Mouse (Mus musculus) G1E (cell line): ENCODE measurements at regions not wholly inside any gene's neighbourhood (a gene's known extent, or its start where the extent isn't known, plus 50 kb on each side); places are given as distances from the start of the nearest gene placed in this dataset.

ENCODE experiments used
- ATAC-seq: 2 replicates; pipeline ENCODE4 v1.8.0; 2016; ENCODE audit warnings: mild to moderate bottlenecking; ENCODE audit not compliant: insufficient number of reproducible peaks, poor library complexity, low FRiP score, severe bottlenecking; ENCODE audit errors: extremely low read depth
- DNase-seq: peaks from one replicate; pipeline ENCODE4 v3.0.0; 2012; ENCODE audit warnings: low spot score
- H3K27me3 ChIP-seq: 2 replicates; pipeline ENCODE4 v1.6.1; 2012; ENCODE audit warnings: mild to moderate bottlenecking, low read length, inconsistent platforms; ENCODE audit not compliant: insufficient read depth
- H3K36me3 ChIP-seq: replicated peaks from 2 replicates; pipeline ENCODE3; 2012; ENCODE audit warnings: mild to moderate bottlenecking, inconsistent platforms
- H3K4me1 ChIP-seq: 2 replicates; pipeline ENCODE4 v1.6.1; 2012; ENCODE audit warnings: low read depth, low read length, inconsistent platforms, mixed read lengths; ENCODE audit not compliant: insufficient read depth
- H3K4me3 ChIP-seq: 2 replicates; pipeline ENCODE4 v1.5.1; 2012; ENCODE audit warnings: low read depth, mild to moderate bottlenecking, inconsistent platforms, low read length, moderate library complexity, mixed read lengths
- H3K9me3 ChIP-seq: replicated peaks from 2 replicates; pipeline ENCODE4 v1.6.1; 2012; ENCODE audit warnings: inconsistent platforms
- CTCF ChIP-seq: IDR thresholded peaks from 2 replicates; pipeline ENCODE4 v1.5.1; 2012; ENCODE audit warnings: low read depth, low read length, inconsistent platforms, mixed read lengths
- GATA1 ChIP-seq: IDR thresholded peaks from 2 replicates; pipeline ENCODE4 v1.6.1; 2012; ENCODE audit warnings: borderline replicate concordance, low read length, inconsistent platforms, mixed read lengths
- GATA2 ChIP-seq: IDR thresholded peaks from 2 replicates; pipeline ENCODE4 v1.6.1; 2012; ENCODE audit warnings: low read depth, low read length, inconsistent platforms, borderline replicate concordance
- POLR2AphosphoS5 ChIP-seq: IDR thresholded peaks from 2 replicates; pipeline ENCODE4 v1.6.1; 2012; ENCODE audit warnings: low read depth, low read length, inconsistent platforms; ENCODE audit not compliant: insufficient replicate concordance
- TAL1 ChIP-seq: conservative IDR thresholded peaks from 2 replicates; pipeline ENCODE4 v1.6.1; 2012; ENCODE audit warnings: low read depth, low read length, inconsistent platforms, mixed read lengths

GRCm38 (mm10) chr10:42090806-42091205, 72.6 kb upstream of the Armc2 start:
- H3K27me3 ChIP-seq: peaks cover 24% of the 10 kb centered on the region
- no peak overlapping the region for H3K4me3 ChIP-seq
- no peaks in the 10 kb centered on the region for H3K9me3 ChIP-seq
- DNase-seq (no peak), ATAC-seq (no peak)
- peaks cover 11% of the 10 kb centered on the region; the same call in 1 of the 2 replicates for H3K4me1 ChIP-seq
- TF ChIP-seq POLR2AphosphoS5 (no peak), GATA1 (no peak)
- H3K36me3 ChIP-seq: no peaks in the 10 kb centered on the region

- no peaks in the 10 kb centered on the region for H3K36me3 ChIP-seq
- H3K4me3 ChIP-seq: no peak overlapping the region; the same call in 1 of the 2 replicates
- peaks cover 21% of the 10 kb centered on the region for H3K27me3 ChIP-seq
- H3K4me1 ChIP-seq: peaks cover 11% of the 10 kb centered on the region; the same call in 1 of the 2 replicates
- ATAC-seq (no peak), DNase-seq (no peak)
- TF ChIP-seq TAL1 (no peak), CTCF (no peak), GATA2 (no peak), GATA1 (no peak), POLR2AphosphoS5 (no peak)
- H3K9me3 ChIP-seq: no peaks in the 10 kb centered on the region
Observed at GRCm38 (mm10) chr10:42090147-42090546, 71.9 kb upstream of the Armc2 start.

- H3K4me3 ChIP-seq: no peak overlapping the region
- no peak for DNase-seq
- no peak for TF ChIP-seq TAL1
- no peak for TF ChIP-seq GATA1
- no peak for TF ChIP-seq CTCF
- TF ChIP-seq GATA2: no peak
- TF ChIP-seq POLR2AphosphoS5: no peak
- H3K27me3 ChIP-seq: peaks cover 21% of the 10 kb centered on the region
- no peaks in the 10 kb centered on the region for H3K36me3 ChIP-seq
- H3K9me3 ChIP-seq: no peaks in the 10 kb centered on the region
- ATAC-seq: no peak
- H3K4me1 ChIP-seq: peaks cover 11% of the 10 kb centered on the region; the same call in 1 of the 2 replicates
Observed at GRCm38 (mm10) chr10:42089686-42090085, 71.4 kb upstream of the Armc2 start.

- H3K4me3 ChIP-seq: no peak overlapping the region
- H3K36me3 ChIP-seq: no peaks in the 10 kb centered on the region
- TF ChIP-seq GATA1: no peak
- TF ChIP-seq GATA2: no peak
- TF ChIP-seq POLR2AphosphoS5: no peak
- TF ChIP-seq TAL1: no peak
- TF ChIP-seq CTCF: no peak
- no peak for DNase-seq
- ATAC-seq: no peak
- H3K9me3 ChIP-seq: no peaks in the 10 kb centered on the region
- H3K4me1 ChIP-seq: peaks cover 11% of the 10 kb centered on the region; the same call in 1 of the 2 replicates
- peaks cover 18% of the 10 kb centered on the region for H3K27me3 ChIP-seq
Observed at GRCm38 (mm10) chr10:42089235-42089625, 71.0 kb upstream of the Armc2 start.

GRCm38 (mm10) chr10:42088570-42089234, 70.5 kb upstream of the Armc2 start:
- no peak for ATAC-seq
- H3K4me1 ChIP-seq: peaks cover 11% of the 10 kb centered on the region; the same call in 1 of the 2 replicates
- H3K36me3 ChIP-seq: no peaks in the 10 kb centered on the region
- no peak for TF ChIP-seq GATA1
- no peak for TF ChIP-seq POLR2AphosphoS5
- TF ChIP-seq CTCF: no peak
- TF ChIP-seq TAL1: no peak
- TF ChIP-seq GATA2: no peak
- H3K9me3 ChIP-seq: no peaks in the 10 kb centered on the region
- H3K4me3 ChIP-seq: no peak overlapping the region
- H3K27me3 ChIP-seq: peaks cover 14% of the 10 kb centered on the region
- no peak for DNase-seq

- H3K4me3 ChIP-seq: no peak overlapping the region
- H3K4me1 ChIP-seq: peaks cover 11% of the 10 kb centered on the region; the same call in 1 of the 2 replicates
- ATAC-seq (no peak), DNase-seq (no peak)
- peaks cover 11% of the 10 kb centered on the region for H3K27me3 ChIP-seq
- H3K9me3 ChIP-seq: no peaks in the 10 kb centered on the region
- TF ChIP-seq CTCF: no peak
- TF ChIP-seq GATA2: no peak
- no peak for TF ChIP-seq TAL1
- no peak for TF ChIP-seq GATA1
- no peak for TF ChIP-seq POLR2AphosphoS5
- no peaks in the 10 kb centered on the region for H3K36me3 ChIP-seq
Observed at GRCm38 (mm10) chr10:42087906-42088305, 69.7 kb upstream of the Armc2 start.
